Mouse (Mus musculus) liver, postnatal 0 days (tissue): Measurements from ENCODE around the gene Klrb1a. TPM values are rescaled to one million over a fixed set of nuclear protein-coding genes. Genes with fewer than 3 reads are reported as not detected.
"Not testable (repeated sequence)": the region's sequence is repeated elsewhere in the genome, so short reads cannot be mapped to it uniquely, and the experiment has no call there.

ENCODE experiments used
- ATAC-seq: fragments of 200-750 bp; cut with Nextera tagmentation; 2 replicates; pipeline ENCODE4 v1.8.0; 2017; ENCODE audit warnings: mild to moderate bottlenecking, moderate library complexity
- DNase-seq: peaks from one replicate; pipeline ENCODE4 v3.0.0-alpha.2; 2016
- H3K27ac ChIP-seq: fragments of 300-500 bp; sonication (generic); 2 replicates; pipeline ENCODE4 v1.5.1; 2014; ENCODE audit warnings: antibody characterized with exemption, moderate library complexity, mild to moderate bottlenecking, low read depth
- H3K27me3 ChIP-seq: fragments of 300-500 bp; sonication (generic); 2 replicates; pipeline ENCODE4 v1.6.1; 2014; ENCODE audit warnings: low read length, control low read depth, mixed read lengths; ENCODE audit not compliant: insufficient read depth
- H3K36me3 ChIP-seq: fragments of 300-500 bp; sonication (generic); replicated peaks from 2 replicates; pipeline ENCODE4 v1.6.1; 2014; ENCODE audit warnings: mild to moderate bottlenecking, control low read depth, low read length, moderate library complexity, mixed read lengths; ENCODE audit not compliant: insufficient read depth
- H3K4me1 ChIP-seq: fragments of 300-500 bp; sonication (generic); 2 replicates; pipeline ENCODE4 v1.6.1; 2014; ENCODE audit warnings: antibody characterized with exemption, mild to moderate bottlenecking, control low read depth; ENCODE audit not compliant: insufficient read depth
- H3K4me2 ChIP-seq: fragments of 300-500 bp; sonication (generic); 2 replicates; pipeline ENCODE4 v1.6.1; 2014; ENCODE audit warnings: low read depth, mild to moderate bottlenecking, low read length, moderate library complexity, mixed read lengths
- H3K4me3 ChIP-seq: fragments of 300-500 bp; sonication (generic); 2 replicates; pipeline ENCODE4 v1.5.1; 2014; ENCODE audit warnings: low read depth, low read length
- H3K9ac ChIP-seq: fragments of 300-500 bp; sonication (generic); replicated peaks from 2 replicates; pipeline ENCODE4 v1.6.1; 2014; ENCODE audit warnings: mild to moderate bottlenecking, moderate library complexity
- H3K9me3 ChIP-seq: fragments of 300-500 bp; sonication (generic); 2 replicates; pipeline ENCODE4 v1.6.1; 2016; ENCODE audit warnings: mild to moderate bottlenecking, control low read depth, low read length, mixed read lengths
- CTCF ChIP-seq: sonication (generic); IDR thresholded peaks from 2 replicates; pipeline ENCODE4 v1.5.1; 2016; ENCODE audit warnings: antibody characterized with exemption, low read depth
- EP300 ChIP-seq: IDR thresholded peaks from 2 replicates; pipeline ENCODE4 v1.6.1; 2016; ENCODE audit warnings: antibody characterized with exemption, low read depth, mild to moderate bottlenecking
- WGBS: fragments of 180-500 bp; shearing (Covaris S2); extraction: QIAGEN DNeasy Blood & Tissue Kit; methylation state at CpG from one replicate; pipeline ENCODE4 v1.1.7; 2014; ENCODE audit not compliant: insufficient replicate concordance; 5-methylcytosine and 5-hydroxymethylcytosine counted together
- polyA plus RNA-seq: library from polyadenylated mRNA; unstranded; fragments of >200 nt; fragmentation: Nextera tagmentation; extraction: Ambion mirVana; gene quantifications from 2 replicates; pipeline ENCODE4 v1.2.1, GENCODE M21; 2015

Klrb1a gene
- polyA plus RNA-seq, 1 experiment from 2014 or later: 0.15 TPM

DNA sequence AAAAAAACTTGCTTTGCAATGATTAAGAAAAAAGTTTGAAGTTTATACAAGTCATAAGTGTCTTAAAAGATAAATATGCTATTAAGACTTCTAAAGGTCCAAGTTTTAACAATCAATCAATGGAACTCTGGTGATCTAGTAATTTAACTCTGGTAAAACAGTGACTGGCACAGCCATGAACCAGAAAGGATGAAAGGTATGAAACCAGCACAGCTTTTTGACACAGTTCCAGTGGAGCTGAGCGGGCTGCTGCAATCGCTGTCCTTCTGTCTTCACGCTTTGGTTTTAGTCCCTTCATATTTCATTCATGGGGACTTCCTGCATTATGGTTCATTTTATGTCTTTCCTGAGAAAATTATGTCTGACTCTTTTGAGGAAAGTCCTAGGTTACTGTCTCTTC, 26.3 kb upstream of the Klrb1a start:
- Histone ChIP-seq H3K4me3 (no peak overlapping the region), H3K27ac (peak overlapping the region; percentile 11; the same call in 1 of the 2 replicates), H3K36me3 (no peaks in the 10 kb centered on the region), H3K4me1 (peaks cover 2% of the 10 kb centered on the region; the same call in 1 of the 2 replicates), H3K4me2 (no peak overlapping the region), H3K9me3 (no peaks in the 10 kb centered on the region), H3K27me3 (no peaks in the 10 kb centered on the region), H3K9ac (no peak overlapping the region)
- 68% methylated on average over 3 of the region's 3 CpGs for WGBS
- no peak for TF ChIP-seq EP300
- no peak for TF ChIP-seq CTCF
- ATAC-seq (no peak), DNase-seq (no peak)

DNA sequence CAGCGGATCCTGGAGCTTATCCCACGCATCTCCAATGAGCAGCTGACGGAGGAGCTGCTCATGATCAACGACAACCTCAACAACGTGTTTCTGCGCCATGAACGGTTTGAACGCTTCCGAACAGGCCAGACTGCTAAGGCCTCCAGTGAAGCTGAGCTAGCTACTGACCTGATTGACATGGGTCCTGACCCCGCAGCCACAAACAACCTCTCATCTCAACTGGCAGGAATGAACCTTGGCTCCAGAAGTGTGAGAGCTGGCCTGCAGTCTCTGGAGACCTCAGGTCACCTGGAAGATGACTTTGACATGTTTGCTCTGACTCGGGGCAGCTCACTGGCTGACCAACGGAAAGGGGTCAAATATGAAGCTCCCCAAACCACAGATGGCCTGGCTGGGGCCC, 22.4 kb upstream of the Klrb1a start:
- not testable (repeated sequence) for H3K9me3 ChIP-seq, ATAC-seq, H3K36me3 ChIP-seq, DNase-seq, H3K4me2 ChIP-seq, H3K9ac ChIP-seq, H3K4me1 ChIP-seq, H3K4me3 ChIP-seq, H3K27me3 ChIP-seq, H3K27ac ChIP-seq
- WGBS: 74% methylated on average over 12 of the region's 12 CpGs

DNA sequence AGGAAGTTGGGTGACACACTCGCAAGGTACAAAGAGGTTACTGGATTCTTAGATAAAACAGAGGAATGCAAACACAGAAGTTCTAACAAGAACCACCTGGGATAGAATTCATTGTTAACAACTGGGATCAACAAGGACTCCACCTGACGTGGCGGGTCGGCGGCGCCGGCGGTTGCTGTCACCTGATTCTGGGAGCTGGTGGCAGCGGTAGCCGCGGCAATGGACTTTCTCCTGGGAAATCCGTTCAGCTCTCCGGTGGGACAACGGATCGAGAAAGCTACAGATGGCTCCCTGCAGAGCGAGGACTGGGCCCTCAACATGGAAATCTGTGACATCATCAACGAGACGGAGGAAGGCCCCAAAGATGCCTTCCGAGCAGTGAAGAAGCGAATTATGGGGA, 21.4 kb upstream of the Klrb1a start:
- not testable (repeated sequence) for ATAC-seq, H3K4me2 ChIP-seq, H3K36me3 ChIP-seq, H3K27me3 ChIP-seq, H3K9ac ChIP-seq, H3K4me3 ChIP-seq, H3K4me1 ChIP-seq, DNase-seq, H3K27ac ChIP-seq, H3K9me3 ChIP-seq
- WGBS: 90% methylated on average over 20 of the region's 20 CpGs

DNA sequence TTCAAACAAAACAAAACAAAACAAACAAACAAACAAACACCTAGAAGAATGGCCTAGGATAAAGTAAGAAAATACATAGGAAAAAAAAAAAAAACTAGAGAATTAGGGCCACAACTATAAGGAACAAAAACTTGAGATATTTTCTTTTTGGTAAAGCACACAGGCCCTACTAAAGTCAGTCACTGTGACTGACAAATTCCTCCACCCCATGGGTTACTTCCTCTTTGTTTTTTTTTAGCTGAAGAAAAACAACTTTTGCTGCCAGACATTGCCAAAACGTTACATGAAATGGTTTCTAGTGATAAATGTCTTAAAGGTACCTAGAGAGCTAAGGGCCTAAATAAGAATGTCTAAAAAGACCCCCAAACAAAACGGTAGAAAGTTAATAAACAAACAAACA, 20.7 kb upstream of the Klrb1a start:
- H3K4me1 ChIP-seq: peaks cover 2% of the 10 kb centered on the region; the same call in 1 of the 2 replicates
- H3K36me3 ChIP-seq: no peaks in the 10 kb centered on the region
- TF ChIP-seq CTCF (no peak), EP300 (no peak)
- no peak overlapping the region for H3K9ac ChIP-seq
- no peak overlapping the region for H3K4me2 ChIP-seq
- no peak overlapping the region for H3K4me3 ChIP-seq
- H3K27ac ChIP-seq: peak overlapping the region; percentile 6; the same call in 1 of the 2 replicates
- H3K9me3 ChIP-seq: no peaks in the 10 kb centered on the region
- ATAC-seq (no peak), DNase-seq (no peak)
- H3K27me3 ChIP-seq: no peaks in the 10 kb centered on the region
- WGBS: 45% methylated on average over 2 of the region's 2 CpGs

DNA sequence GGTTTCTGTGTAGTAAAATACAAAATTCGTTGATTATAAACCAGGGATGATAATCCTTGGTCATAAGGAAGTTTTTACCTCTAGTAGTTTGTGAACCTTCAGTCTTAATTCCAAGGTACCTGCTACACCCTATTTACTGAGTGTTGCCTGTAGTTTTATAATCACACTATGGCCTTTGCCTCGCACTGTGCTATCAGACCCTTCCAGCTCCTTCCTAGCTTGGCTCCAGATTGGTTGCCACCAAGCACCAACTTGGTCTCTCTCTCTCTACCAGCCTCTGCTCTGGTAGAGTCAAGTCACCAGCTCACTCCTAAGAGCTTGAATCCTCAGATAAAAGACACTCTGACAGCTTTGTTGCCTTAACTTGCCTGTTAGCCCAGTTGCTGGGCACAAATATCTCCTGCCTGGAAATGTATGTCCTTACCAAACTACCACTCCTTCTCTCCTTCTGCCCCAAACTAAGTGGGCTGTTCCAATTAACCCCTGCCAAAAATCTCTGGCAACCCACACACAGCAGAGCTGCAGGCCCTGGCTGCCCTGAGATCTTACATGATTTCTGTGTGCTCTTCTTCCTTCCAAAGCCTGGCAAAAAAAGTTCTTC, 17.9 kb upstream of the Klrb1a start:
- no peaks in the 10 kb centered on the region for H3K4me1 ChIP-seq
- no peak for ATAC-seq
- no peak overlapping the region for H3K4me3 ChIP-seq
- TF ChIP-seq EP300 (no peak), CTCF (no peak)
- H3K4me2 ChIP-seq: no peak overlapping the region
- no peaks in the 10 kb centered on the region; the same call in 1 of the 2 replicates for H3K9me3 ChIP-seq
- 64% methylated on average over 2 of the region's 2 CpGs for whole genome bisulfite sequencing
- no peak for DNase-seq
- H3K36me3 ChIP-seq: no peaks in the 10 kb centered on the region
- H3K9ac ChIP-seq: no peak overlapping the region
- H3K27me3 ChIP-seq: no peaks in the 10 kb centered on the region
- H3K27ac ChIP-seq: no peak overlapping the region

DNA sequence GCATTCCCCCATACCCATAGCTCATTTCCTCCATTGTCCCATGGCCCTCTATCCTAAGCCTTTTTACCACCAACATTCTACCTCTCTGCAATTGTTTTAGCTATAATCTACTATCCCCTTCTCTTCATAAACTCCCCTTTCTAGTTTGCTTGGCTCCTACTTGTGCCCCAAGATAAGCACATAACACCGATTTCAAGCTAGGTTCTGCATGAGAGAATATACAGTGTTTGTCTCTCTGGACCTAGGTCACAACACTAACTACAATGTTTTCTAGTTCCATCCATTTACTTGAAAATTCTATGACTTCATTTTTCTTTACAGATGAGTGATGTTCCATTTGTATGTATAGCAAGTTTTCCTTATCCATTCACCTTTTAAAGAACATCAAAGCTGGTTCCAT, 17.3 kb upstream of the Klrb1a start:
- H3K4me3 ChIP-seq: no peak overlapping the region
- 74% methylated on average over 1 of the region's 1 CpGs for WGBS
- no peaks in the 10 kb centered on the region for H3K4me1 ChIP-seq
- H3K9me3 ChIP-seq: no peaks in the 10 kb centered on the region; the same call in 1 of the 2 replicates
- no peak for ATAC-seq
- no peaks in the 10 kb centered on the region for H3K36me3 ChIP-seq
- no peak for DNase-seq
- no peak overlapping the region for H3K4me2 ChIP-seq
- H3K27ac ChIP-seq: no peak overlapping the region
- TF ChIP-seq CTCF: no peak
- TF ChIP-seq EP300: no peak
- no peaks in the 10 kb centered on the region for H3K27me3 ChIP-seq
- no peak overlapping the region for H3K9ac ChIP-seq
